Comparison of ENCODE assay signal across 9 mouse cellular contexts in the genomic region with DNA sequence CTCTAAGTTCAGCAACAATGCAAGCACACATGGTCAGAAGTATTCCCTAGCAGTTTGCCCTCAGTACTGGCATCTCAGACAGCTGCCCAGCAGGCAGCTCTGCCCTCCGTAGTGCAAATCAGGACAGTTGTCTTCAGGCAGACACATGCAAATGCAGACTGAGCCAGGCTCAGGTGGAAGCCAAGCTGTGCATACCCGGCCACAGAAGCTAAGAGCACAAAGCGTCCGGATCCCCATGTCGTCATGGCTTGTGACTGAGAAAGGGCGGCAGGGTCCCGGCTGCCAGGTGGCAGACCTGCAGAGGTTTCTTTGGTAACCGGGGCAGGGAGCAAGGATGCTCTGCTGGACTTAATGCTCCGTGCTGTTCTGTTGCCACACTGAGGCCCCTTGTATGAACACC.
A peak's percentile ranks its signal among the peaks of the same experiment; 100 is the strongest.
DNase-seq lines count a peak whose midpoint lies in the region; ATAC-seq lines count a peak whose summit lies in the region.
"Had no signal": no experiment of that assay in that cellular context is flagged by ENCODE, and none has a peak within 500 bp of the region (broad histone marks: within the 10 kb centered on the region; RNA-seq: fewer than 3 reads in every experiment).

No protein-coding gene starts in this region.

- peak overlapping the region; percentile 13; the same call in 1 of the 2 replicates for H3K9ac ChIP-seq in heart, embryonic 12.5 days
- H3K9ac ChIP-seq in midbrain, embryonic 13.5 days (replicated peaks) = no peak overlapping the region
- H3K9ac ChIP-seq in midbrain, embryonic 14.5 days (replicated peaks; ENCODE audit: low read length) = no peak overlapping the region
- no peak overlapping the region for H3K9ac ChIP-seq in embryonic facial prominence, embryonic 15.5 days
- H3K9ac ChIP-seq in stomach, embryonic 14.5 days (replicated peaks; ENCODE audit: low read depth, low read length) = no peak overlapping the region

- no peaks in the 10 kb centered on the region for H3K9me3 ChIP-seq in heart, embryonic 12.5 days (replicated peaks)
- no peaks in the 10 kb centered on the region for H3K9me3 ChIP-seq in midbrain, embryonic 13.5 days
- no peaks in the 10 kb centered on the region for H3K9me3 ChIP-seq in midbrain, embryonic 14.5 days (ENCODE audit: control insufficient read depth, low read length)
- H3K9me3 ChIP-seq in embryonic facial prominence, embryonic 15.5 days (replicated peaks) = no peaks in the 10 kb centered on the region
- no peaks in the 10 kb centered on the region for H3K9me3 ChIP-seq in stomach, embryonic 14.5 days (ENCODE audit: control insufficient read depth, low read depth, low read length)

- peak overlapping the region; percentile 73 for H3K27ac ChIP-seq in heart, embryonic 12.5 days (ENCODE audit: poor library complexity, severe bottlenecking)
- H3K27ac ChIP-seq in midbrain, embryonic 13.5 days = peak overlapping the region; percentile 47; the same call in 1 of the 2 replicates
- no peak overlapping the region; the same call in 1 of the 2 replicates for H3K27ac ChIP-seq in midbrain, embryonic 14.5 days (replicated peaks; ENCODE audit: low read depth, low read length)
- H3K27ac ChIP-seq in embryonic facial prominence, embryonic 15.5 days (replicated peaks) = peak overlapping the region; percentile 51; the same call in 1 of the 2 replicates
- H3K27ac ChIP-seq in stomach, embryonic 14.5 days (ENCODE audit: low read length) = peak overlapping the region; percentile 33; the same call in 1 of the 2 replicates

- no peak overlapping the region for H3K4me3 ChIP-seq in heart, embryonic 12.5 days
- H3K4me3 ChIP-seq in midbrain, embryonic 13.5 days (replicated peaks) = no peak overlapping the region
- no peak overlapping the region for H3K4me3 ChIP-seq in midbrain, embryonic 14.5 days (replicated peaks; ENCODE audit: low read depth, low read length)
- no peak overlapping the region for H3K4me3 ChIP-seq in embryonic facial prominence, embryonic 15.5 days (replicated peaks)
- no peak overlapping the region for H3K4me3 ChIP-seq in stomach, embryonic 14.5 days (ENCODE audit: low read depth, low read length)

- ATAC-seq in heart, embryonic 12.5 days (ENCODE audit: insufficient number of reproducible peaks, low FRiP score) = no peak
- no peak for ATAC-seq in midbrain, embryonic 13.5 days
- ATAC-seq in midbrain, embryonic 14.5 days (ENCODE audit: low FRiP score, low TSS enrichment) = no peak
- ATAC-seq in embryonic facial prominence, embryonic 15.5 days (ENCODE audit: insufficient number of reproducible peaks, low FRiP score, low TSS enrichment, low read depth) = no peak
- no peak for ATAC-seq in stomach, embryonic 14.5 days (ENCODE audit: insufficient number of reproducible peaks, insufficient read depth, low FRiP score, low read depth)

- WGBS in heart, embryonic 12.5 days = 81% methylated on average over 9 of the region's 9 CpGs
- 64% methylated on average over 9 of the region's 9 CpGs for WGBS in midbrain, embryonic 13.5 days
- WGBS in midbrain, embryonic 14.5 days = 63% methylated on average over 9 of the region's 9 CpGs
- 74% methylated on average over 9 of the region's 9 CpGs for WGBS in embryonic facial prominence, embryonic 15.5 days
- 79% methylated on average over 9 of the region's 9 CpGs for WGBS in stomach, embryonic 14.5 days

- no peak for DNase-seq in heart, adult 8-10 months (ENCODE audit: low spot score)
- DNase-seq in midbrain, embryonic 14.5 days = no peak
- no peak for DNase-seq in adrenal gland, adult 18-20 months (ENCODE audit: low spot score in 2 of 2)
- DNase-seq in layer of hippocampus, adult 8-10 months (ENCODE audit: low spot score in 2 of 2) = no peak
- DNase-seq: right cerebral cortex, postnatal 4 days had no signal

- no peak overlapping the region for H3K4me2 ChIP-seq in heart, embryonic 12.5 days
- H3K4me2 ChIP-seq in midbrain, embryonic 13.5 days (replicated peaks) = no peak overlapping the region
- no peak overlapping the region for H3K4me2 ChIP-seq in midbrain, embryonic 14.5 days (ENCODE audit: low read length)
- H3K4me2 ChIP-seq in embryonic facial prominence, embryonic 15.5 days (replicated peaks) = no peak overlapping the region
- H3K4me2 ChIP-seq in stomach, embryonic 14.5 days (replicated peaks; ENCODE audit: low read depth, low read length) = no peak overlapping the region

- H3K4me1 ChIP-seq in heart, embryonic 12.5 days (replicated peaks) = peaks cover 66% of the 10 kb centered on the region
- peaks cover 7% of the 10 kb centered on the region; the same call in 1 of the 2 replicates for H3K4me1 ChIP-seq in midbrain, embryonic 13.5 days (replicated peaks)
- 0 out of 2 replicates have a peak, but pooled peaks cover 2% of the 10 kb centered on the region for H3K4me1 ChIP-seq in midbrain, embryonic 14.5 days (ENCODE audit: control insufficient read depth, insufficient read depth, low read length)
- peaks cover 30% of the 10 kb centered on the region for H3K4me1 ChIP-seq in embryonic facial prominence, embryonic 15.5 days
- H3K4me1 ChIP-seq in stomach, embryonic 14.5 days (ENCODE audit: control insufficient read depth, insufficient read depth, low read length) = peaks cover 13% of the 10 kb centered on the region; the same call in 1 of the 2 replicates

- H3K27me3 ChIP-seq in heart, embryonic 12.5 days (replicated peaks) = no peaks in the 10 kb centered on the region
- H3K27me3 ChIP-seq in midbrain, embryonic 13.5 days = no peaks in the 10 kb centered on the region
- H3K27me3 ChIP-seq in midbrain, embryonic 14.5 days (ENCODE audit: control insufficient read depth, insufficient read depth, low read length) = no peaks in the 10 kb centered on the region
- no peaks in the 10 kb centered on the region for H3K27me3 ChIP-seq in embryonic facial prominence, embryonic 15.5 days
- no peaks in the 10 kb centered on the region for H3K27me3 ChIP-seq in stomach, embryonic 14.5 days (ENCODE audit: control insufficient read depth, insufficient read depth, low read length)

- peaks cover 47% of the 10 kb centered on the region for H3K36me3 ChIP-seq in heart, embryonic 12.5 days
- peaks cover 39% of the 10 kb centered on the region for H3K36me3 ChIP-seq in midbrain, embryonic 13.5 days
- peaks cover 47% of the 10 kb centered on the region for H3K36me3 ChIP-seq in midbrain, embryonic 14.5 days (ENCODE audit: control insufficient read depth, insufficient read depth, low read length)
- peaks cover 54% of the 10 kb centered on the region for H3K36me3 ChIP-seq in embryonic facial prominence, embryonic 15.5 days
- peaks cover 36% of the 10 kb centered on the region for H3K36me3 ChIP-seq in stomach, embryonic 14.5 days (ENCODE audit: control insufficient read depth, insufficient read depth, low read length)
